Mouse (Mus musculus): ENCODE data around the gene Drosha. TPM values are rescaled to one million over a fixed set of nuclear protein-coding genes. Genes with fewer than 3 reads are reported as not detected.
"Not testable (repeated sequence)": the region's sequence is repeated elsewhere in the genome, so short reads cannot be mapped to it uniquely, and the experiment has no call there.

Gene Drosha
- polyA plus RNA-seq, 1 experiment from 2014 or later = 65.1 TPM

DNA sequence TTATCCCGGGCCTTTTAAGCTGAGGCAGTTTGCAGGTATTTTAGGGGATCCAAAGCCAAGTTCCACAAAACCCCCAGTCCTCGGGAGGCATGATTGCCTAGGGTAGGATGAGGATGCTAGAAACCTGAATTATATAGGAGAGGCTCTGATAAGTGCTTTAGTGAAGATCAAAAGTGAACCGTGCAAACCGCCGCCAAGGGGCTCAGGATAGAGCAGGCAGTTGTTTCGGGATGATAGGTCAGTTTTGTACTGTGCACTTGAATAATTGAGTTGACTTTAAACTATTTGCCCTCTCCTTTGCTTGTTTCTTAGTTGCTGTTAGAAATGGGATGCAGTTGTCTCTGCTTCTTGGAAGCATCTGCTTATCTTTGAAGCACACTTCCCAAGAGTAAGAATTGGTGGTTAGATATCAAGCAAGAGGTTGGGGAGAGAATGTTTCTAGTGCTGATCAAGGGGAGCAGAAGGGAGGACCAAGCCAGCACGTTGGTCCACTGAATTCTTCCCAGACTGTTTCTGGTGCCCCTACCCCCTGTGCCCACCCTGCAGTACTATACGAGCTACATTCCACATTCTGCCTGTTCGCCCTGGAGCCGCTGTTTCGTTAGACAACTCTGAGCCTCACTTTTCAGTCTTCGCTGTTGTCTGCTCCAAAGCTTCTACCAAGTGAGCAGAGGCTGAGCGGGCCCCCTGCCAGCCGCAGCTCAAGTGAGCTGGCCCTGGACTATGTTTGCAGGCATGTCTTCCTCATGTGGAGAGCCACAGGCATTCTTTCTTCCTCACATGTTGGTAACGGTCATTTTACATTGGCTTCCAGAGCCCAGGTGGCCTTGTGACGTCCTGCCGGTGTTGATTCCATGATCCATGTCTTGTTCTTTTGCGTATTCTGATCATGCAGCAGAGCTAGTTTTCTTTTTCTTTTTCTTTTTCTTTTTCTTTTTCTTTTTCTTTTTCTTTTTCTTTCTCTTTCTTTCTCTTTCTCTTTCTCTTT, 71.7 kb downstream of the Drosha start:
- H3K9me3 ChIP-seq (replicated peaks) = no peaks in the 10 kb centered on the region
- WGBS = 94% methylated on average over 18 of the region's 18 CpGs
- ATAC-seq (ENCODE audit: low FRiP score) = no peak
- H3K4me3 ChIP-seq = no peak overlapping the region
- no peak overlapping the region for H3K4me2 ChIP-seq (replicated peaks)
- no peak overlapping the region for H3K27ac ChIP-seq
- no peaks in the 10 kb centered on the region for H3K4me1 ChIP-seq
- H3K36me3 ChIP-seq = peaks cover 78% of the 10 kb centered on the region
- H3K9ac ChIP-seq = no peak overlapping the region
- no peaks in the 10 kb centered on the region for H3K27me3 ChIP-seq

DNA sequence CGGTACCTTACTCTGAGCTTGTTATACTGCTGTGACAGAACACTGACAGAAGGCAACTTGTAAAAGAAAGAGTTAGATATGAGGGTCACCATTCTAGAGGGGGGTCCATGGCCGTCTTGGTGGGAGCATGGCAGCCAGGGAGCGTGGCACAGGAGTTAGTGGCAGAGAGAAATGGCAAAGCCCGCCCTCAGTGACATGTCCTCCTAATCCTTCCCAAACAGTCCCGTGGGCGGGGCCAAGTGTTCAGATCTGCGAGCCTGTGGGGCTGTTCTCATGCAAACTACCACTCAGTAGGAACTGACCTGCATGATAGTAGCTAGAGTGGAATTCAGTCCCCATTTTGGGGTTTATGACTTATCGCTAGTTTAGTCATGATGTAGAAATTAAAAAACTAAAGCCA, 73.2 kb downstream of the Drosha start:
- no peak for ATAC-seq (ENCODE audit: low FRiP score)
- H3K27ac ChIP-seq = no peak overlapping the region
- WGBS = 89% methylated on average over 8 of the region's 8 CpGs
- H3K4me3 ChIP-seq = no peak overlapping the region
- H3K36me3 ChIP-seq = peaks cover 87% of the 10 kb centered on the region
- no peaks in the 10 kb centered on the region for H3K9me3 ChIP-seq (replicated peaks)
- H3K9ac ChIP-seq = no peak overlapping the region
- no peak overlapping the region for H3K4me2 ChIP-seq (replicated peaks)
- no peaks in the 10 kb centered on the region for H3K27me3 ChIP-seq
- no peaks in the 10 kb centered on the region for H3K4me1 ChIP-seq

DNA sequence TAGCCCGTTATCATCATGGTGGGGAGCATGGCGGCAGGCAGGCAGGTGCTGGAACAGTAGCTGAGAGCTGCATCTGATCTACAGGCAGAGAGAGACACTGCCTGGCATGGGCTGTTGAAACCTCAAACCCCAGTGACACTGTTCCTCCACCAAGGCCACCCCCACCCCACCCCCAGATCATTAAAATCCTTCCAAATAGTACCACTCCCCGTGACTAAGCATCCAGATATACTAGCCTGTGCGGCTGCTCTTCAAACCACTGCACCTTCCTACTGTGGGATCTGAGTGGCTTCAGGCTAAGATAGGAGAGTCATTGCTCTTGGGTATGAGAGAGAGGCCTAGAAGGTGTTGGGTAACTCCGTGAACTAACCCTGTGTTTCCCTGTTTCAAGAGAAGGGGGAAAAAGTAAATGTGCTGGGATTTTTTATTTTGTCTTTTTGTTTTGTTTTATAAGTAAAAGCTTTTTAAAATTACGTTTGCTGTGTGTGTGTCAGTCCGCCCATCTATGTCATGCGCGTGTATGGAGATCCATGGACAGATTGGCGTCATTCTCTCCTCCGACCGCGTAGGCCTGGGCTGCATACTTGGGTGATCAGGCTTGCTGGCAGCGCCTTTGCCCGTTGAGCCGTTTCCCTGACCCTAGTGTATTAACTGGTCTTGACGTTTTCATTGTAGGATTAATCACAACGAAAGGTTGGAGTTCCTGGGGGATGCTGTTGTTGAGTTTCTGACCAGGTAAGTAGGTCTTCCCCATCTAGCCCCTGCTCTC, 76.0 kb downstream of the Drosha start:
- H3K4me2 ChIP-seq (replicated peaks) = no peak overlapping the region
- H3K4me1 ChIP-seq = no peaks in the 10 kb centered on the region
- H3K27me3 ChIP-seq = no peaks in the 10 kb centered on the region
- no peaks in the 10 kb centered on the region for H3K9me3 ChIP-seq (replicated peaks)
- WGBS = 95% methylated on average over 18 of the region's 18 CpGs
- ATAC-seq (ENCODE audit: low FRiP score) = no peak
- no peak overlapping the region for H3K4me3 ChIP-seq
- no peak overlapping the region for H3K9ac ChIP-seq
- no peak overlapping the region for H3K27ac ChIP-seq
- peaks cover 85% of the 10 kb centered on the region for H3K36me3 ChIP-seq

DNA sequence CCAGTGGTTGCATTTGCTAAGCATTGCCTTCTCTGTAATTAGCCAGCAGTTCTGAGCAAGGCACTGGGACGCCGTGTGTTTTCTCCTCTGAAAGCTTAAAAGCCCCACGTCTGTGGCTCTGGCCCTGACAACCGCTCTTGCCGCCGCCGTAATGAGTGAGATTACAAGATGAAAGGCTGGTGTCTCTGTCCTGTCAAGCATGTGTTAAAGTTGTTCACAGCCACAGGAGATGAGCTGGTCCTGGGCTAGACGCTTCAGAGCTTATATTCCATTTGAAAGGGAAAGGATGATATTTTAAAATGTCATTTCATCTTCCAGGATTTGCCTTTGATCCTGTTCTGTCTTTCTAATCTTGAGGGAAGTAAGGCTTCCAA, 76.6 kb downstream of the Drosha start:
- H3K27me3 ChIP-seq = no peaks in the 10 kb centered on the region
- 89% methylated on average over 8 of the region's 8 CpGs for WGBS

DNA sequence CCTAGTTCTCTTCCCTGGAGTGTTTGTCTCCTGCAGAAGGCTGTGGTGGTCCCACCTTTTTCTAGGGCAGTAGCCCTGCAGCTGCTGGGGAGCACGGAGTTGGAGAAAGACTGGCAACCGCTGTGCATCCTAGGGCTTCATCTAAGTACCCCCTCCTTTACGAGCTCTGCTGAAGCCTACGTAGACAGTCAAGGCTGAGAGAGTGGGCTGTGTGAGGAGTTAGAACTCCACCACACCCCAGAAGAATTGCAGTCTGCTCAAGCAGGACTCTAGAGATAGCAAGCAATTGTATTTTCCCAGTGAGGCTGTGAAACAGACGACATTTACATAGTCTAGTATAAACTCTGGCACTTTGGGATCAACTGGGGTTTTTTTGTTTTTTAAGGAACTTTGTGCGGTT, 79.8 kb downstream of the Drosha start:
- Histone ChIP-seq H3K4me3 (no peak overlapping the region), H3K9me3 (replicated peaks) (no peaks in the 10 kb centered on the region), H3K4me1 (no peaks in the 10 kb centered on the region), H3K27ac (no peak overlapping the region), H3K4me2 (replicated peaks) (no peak overlapping the region), H3K36me3 (peaks cover 68% of the 10 kb centered on the region), H3K27me3 (no peaks in the 10 kb centered on the region), H3K9ac (no peak overlapping the region)
- 93% methylated on average over 6 of the region's 6 CpGs for WGBS
- no peak for ATAC-seq (ENCODE audit: low FRiP score)

More for the DNA sequence above, 76.6 kb downstream of the Drosha start:
- H3K9me3 ChIP-seq (replicated peaks) = no peaks in the 10 kb centered on the region
- peaks cover 83% of the 10 kb centered on the region for H3K36me3 ChIP-seq
- H3K27ac ChIP-seq = no peak overlapping the region
- no peak overlapping the region for H3K9ac ChIP-seq
- H3K4me3 ChIP-seq = no peak overlapping the region
- no peaks in the 10 kb centered on the region for H3K4me1 ChIP-seq
- H3K4me2 ChIP-seq (replicated peaks) = no peak overlapping the region
- ATAC-seq (ENCODE audit: low FRiP score) = no peak

DNA sequence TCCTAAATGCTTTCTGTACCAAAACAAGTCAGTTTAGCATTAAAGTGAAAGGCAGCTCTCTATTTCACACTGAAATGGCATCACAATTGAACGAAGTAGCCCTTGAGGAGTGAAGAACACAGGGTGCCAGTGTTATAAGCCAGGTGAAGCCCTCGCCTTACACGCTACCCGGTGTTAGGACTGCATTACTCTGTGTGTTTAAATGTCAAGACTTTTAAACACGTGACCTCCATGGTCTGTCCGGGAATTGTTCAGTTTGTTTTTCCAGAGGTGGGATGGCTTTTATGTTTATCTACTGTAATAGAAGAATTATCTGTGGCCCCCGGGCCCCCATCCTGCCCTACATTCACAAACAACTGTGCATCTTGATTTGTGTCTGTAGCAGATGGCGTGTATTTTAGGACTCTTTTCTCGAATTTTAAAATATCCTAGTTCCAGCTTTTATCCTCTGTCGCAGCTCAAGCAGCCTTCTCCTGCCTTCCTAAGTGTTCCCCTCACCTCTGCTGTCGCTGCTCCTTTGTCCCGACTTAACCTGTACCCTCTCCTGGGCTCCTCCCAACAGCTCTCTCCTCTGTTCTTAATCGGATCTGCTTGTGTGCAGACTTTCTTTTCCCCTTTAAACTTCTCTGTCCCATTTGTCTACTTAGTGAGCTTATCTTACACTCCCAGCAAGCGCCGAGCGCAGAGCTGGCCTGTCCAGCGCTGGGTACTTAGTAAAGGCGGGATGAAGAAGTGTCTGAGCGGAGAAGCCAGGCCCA, 83.5 kb downstream of the Drosha start:
- Histone ChIP-seq H3K9ac (no peak overlapping the region), H3K4me3 (no peak overlapping the region), H3K27ac (no peak overlapping the region), H3K36me3 (peaks cover 51% of the 10 kb centered on the region), H3K4me1 (no peaks in the 10 kb centered on the region), H3K27me3 (no peaks in the 10 kb centered on the region), H3K9me3 (replicated peaks) (no peaks in the 10 kb centered on the region), H3K4me2 (replicated peaks) (no peak overlapping the region)
- 91% methylated on average over 19 of the region's 19 CpGs for WGBS
- ATAC-seq (ENCODE audit: low FRiP score) = no peak

DNA sequence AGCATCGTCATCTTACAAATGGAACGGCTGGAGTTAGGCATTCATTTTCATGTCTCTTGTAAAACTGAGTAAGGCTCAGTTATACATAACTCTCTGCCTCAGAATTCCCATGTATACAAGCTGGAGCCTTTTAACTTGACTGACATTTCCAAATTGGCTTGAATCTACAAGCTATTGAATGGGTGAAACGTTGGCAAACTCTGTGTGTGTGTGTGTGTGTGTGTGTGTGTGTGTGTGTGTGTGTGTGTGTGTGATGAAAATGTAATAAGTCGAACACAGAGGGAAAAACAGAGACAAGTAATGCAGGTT, 84.1 kb downstream of the Drosha start:
- Histone ChIP-seq H3K9ac (no peak overlapping the region), H3K4me2 (replicated peaks) (no peak overlapping the region), H3K27me3 (no peaks in the 10 kb centered on the region), H3K4me1 (no peaks in the 10 kb centered on the region), H3K36me3 (peaks cover 48% of the 10 kb centered on the region), H3K9me3 (replicated peaks) (no peaks in the 10 kb centered on the region), H3K4me3 (no peak overlapping the region), H3K27ac (no peak overlapping the region)
- WGBS = 84% methylated on average over 4 of the region's 4 CpGs
- ATAC-seq (ENCODE audit: low FRiP score) = no peak

DNA sequence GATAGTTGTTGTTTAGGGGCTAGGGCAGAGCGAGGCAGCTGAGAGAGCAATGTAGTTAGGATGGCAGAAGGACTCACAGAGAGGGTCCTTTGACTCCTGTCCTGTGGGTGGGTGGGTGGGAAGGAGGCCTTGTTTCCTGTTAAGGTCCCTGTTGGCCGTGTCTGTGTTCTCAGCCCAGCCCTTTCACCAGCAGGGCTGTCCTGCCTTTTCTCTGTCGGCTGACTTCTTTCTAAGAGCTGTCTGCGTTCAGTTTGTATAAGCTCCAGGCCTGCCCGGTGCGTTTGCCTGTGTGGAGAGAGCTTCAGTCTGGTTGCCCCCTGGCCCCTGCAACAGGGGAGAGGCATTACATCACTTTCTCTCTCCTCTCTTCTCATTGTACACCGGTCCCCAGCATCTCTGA, 84.6 kb downstream of the Drosha start:
- Histone ChIP-seq H3K4me2 (replicated peaks) (no peak overlapping the region), H3K27me3 (no peaks in the 10 kb centered on the region), H3K27ac (no peak overlapping the region), H3K4me3 (no peak overlapping the region), H3K4me1 (no peaks in the 10 kb centered on the region), H3K9ac (no peak overlapping the region), H3K9me3 (replicated peaks) (no peaks in the 10 kb centered on the region), H3K36me3 (peaks cover 48% of the 10 kb centered on the region)
- 76% methylated on average over 7 of the region's 7 CpGs for WGBS
- no peak for ATAC-seq (ENCODE audit: low FRiP score)

DNA sequence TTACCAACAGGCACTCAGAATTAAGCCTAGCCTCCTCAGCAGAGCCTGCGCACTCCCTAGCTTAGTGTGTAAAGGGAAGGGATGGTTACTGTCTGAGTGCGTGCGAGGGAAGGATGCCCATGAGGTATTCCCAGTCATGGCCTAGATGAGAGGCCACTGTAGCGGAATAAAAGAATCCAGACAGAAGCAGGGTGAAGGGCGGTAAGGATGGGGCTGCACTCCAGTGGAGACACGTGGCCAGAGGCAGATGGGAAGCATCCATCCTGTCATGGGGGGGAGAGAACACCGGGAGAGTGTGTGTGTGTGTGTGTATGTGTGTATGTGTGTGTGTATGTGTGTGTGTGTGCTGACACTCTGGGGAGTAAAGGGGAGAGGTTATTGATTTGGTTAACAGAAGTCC, 86.5 kb downstream of the Drosha start:
- H3K4me3 ChIP-seq = no peak overlapping the region
- no peak for ATAC-seq (ENCODE audit: low FRiP score)
- WGBS = 83% methylated on average over 7 of the region's 7 CpGs
- H3K27me3 ChIP-seq = no peaks in the 10 kb centered on the region
- H3K36me3 ChIP-seq = peaks cover 45% of the 10 kb centered on the region
- H3K4me1 ChIP-seq = no peaks in the 10 kb centered on the region
- H3K27ac ChIP-seq = no peak overlapping the region
- H3K9me3 ChIP-seq (replicated peaks) = no peaks in the 10 kb centered on the region
- H3K9ac ChIP-seq = no peak overlapping the region
- no peak overlapping the region for H3K4me2 ChIP-seq (replicated peaks)

DNA sequence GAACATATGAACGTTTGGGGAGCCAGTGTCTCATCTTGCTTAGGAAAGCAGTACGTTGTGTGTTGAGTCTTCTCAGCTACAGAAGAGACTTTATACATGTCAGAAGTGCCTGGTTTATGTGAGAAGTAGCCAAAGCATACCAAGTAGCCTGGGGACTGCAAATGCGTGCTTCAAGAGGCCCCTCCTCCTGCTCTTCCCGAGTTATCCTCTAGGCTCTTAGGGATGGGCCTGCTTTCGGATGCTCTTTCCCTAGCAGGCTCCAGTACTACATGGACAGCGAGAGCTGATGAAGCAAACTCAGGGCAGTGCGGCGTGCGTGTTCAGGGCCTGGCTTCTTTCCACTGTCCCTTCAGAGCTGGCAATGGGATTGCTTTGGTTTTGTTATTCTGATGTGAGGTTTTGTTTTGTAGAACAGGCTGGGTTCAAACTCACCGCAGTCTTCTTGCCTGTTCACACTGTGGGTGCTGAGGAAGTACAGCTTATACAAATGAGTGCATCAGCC, 91.8 kb downstream of the Drosha start:
- Histone ChIP-seq H3K9me3 (replicated peaks) (no peaks in the 10 kb centered on the region), H3K36me3 (peaks cover 70% of the 10 kb centered on the region), H3K9ac (no peak overlapping the region), H3K27me3 (no peaks in the 10 kb centered on the region), H3K4me3 (no peak overlapping the region), H3K4me1 (no peaks in the 10 kb centered on the region), H3K27ac (no peak overlapping the region), H3K4me2 (replicated peaks) (no peak overlapping the region)
- 83% methylated on average over 10 of the region's 10 CpGs for WGBS
- ATAC-seq (ENCODE audit: low FRiP score) = no peak

DNA sequence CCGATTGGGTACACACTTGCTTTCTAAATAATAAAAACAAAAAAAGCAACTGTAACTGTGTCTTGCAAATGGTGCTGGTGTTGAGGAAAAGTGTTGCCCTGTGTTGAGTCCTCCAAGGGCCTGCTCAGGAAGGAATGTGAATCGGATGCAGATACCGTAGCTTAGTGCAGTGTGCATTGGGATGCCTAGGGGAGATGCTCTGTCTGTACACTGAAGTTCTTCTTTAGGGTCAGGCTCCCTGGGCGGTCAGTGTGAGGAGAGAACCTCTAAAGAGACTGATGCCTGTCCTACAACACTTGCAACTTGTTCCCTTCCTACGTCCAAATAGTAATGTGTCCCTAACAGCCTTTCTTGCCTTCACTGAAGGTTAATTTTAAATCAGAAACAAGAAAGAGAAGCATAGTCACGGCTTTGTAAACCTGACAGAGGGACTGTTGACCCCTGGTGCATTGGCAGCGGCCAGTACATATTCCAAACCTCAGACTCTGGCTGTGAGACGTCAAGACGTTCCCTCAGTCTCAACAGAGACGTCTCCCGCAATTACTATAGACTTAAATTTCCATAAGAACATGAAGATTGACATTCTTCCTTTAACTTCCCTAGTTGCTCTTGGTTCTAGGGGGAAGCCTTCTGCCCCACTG, 94.8 kb downstream of the Drosha start:
- H3K4me1 ChIP-seq; H3K4me3 ChIP-seq; H3K9me3 ChIP-seq (replicated peaks); H3K4me2 ChIP-seq (replicated peaks); H3K27me3 ChIP-seq; H3K9ac ChIP-seq; ATAC-seq (ENCODE audit: low FRiP score): not testable (repeated sequence)
- H3K36me3 ChIP-seq = peaks cover 74% of the 10 kb centered on the region
- WGBS = 76% methylated on average over 11 of the region's 11 CpGs
- H3K27ac ChIP-seq = 0 out of 2 replicates have a peak overlapping the region, but pooled peaks have one; percentile 12
